Mouse (Mus musculus) heart, embryonic 10.5 days (tissue): ENCODE results near the gene Cisd1. TPM values are rescaled to one million over a fixed set of nuclear protein-coding genes. Genes with fewer than 3 reads are reported as not detected.
A peak's percentile ranks its signal among the peaks of the same experiment; 100 is the strongest.

Experiments
- DNase-seq: peaks from one replicate; pipeline ENCODE4 v3.0.0-alpha.2; 2017; ENCODE audit warnings: low spot score
- H3K27ac ChIP-seq: fragments of 300-500 bp; sonication (generic); 2 replicates; pipeline ENCODE4 v1.5.1; 2016; ENCODE audit warnings: mild to moderate bottlenecking
- H3K27me3 ChIP-seq: fragments of 300-500 bp; sonication (generic); 2 replicates; pipeline ENCODE4 v1.6.1; 2016; ENCODE audit warnings: mild to moderate bottlenecking; ENCODE audit not compliant: poor library complexity, insufficient read depth, severe bottlenecking
- H3K36me3 ChIP-seq: fragments of 300-500 bp; sonication (generic); 2 replicates; pipeline ENCODE4 v1.6.1; 2016; ENCODE audit warnings: mild to moderate bottlenecking, moderate library complexity
- H3K4me1 ChIP-seq: fragments of 300-500 bp; sonication (generic); 2 replicates; pipeline ENCODE4 v1.6.1; 2016; ENCODE audit warnings: mild to moderate bottlenecking
- H3K4me3 ChIP-seq: fragments of 300-500 bp; sonication (generic); 2 replicates; pipeline ENCODE4 v1.5.1; 2016; ENCODE audit warnings: mild to moderate bottlenecking, moderate library complexity
- H3K9me3 ChIP-seq: fragments of 300-500 bp; sonication (generic); 2 replicates; pipeline ENCODE4 v1.6.1; 2016; ENCODE audit warnings: mild to moderate bottlenecking, moderate library complexity
- WGBS: fragments of 180-500 bp; shearing (Covaris S2); methylation state at CpG from one replicate; pipeline ENCODE4 v1.1.7; 2016; 5-methylcytosine and 5-hydroxymethylcytosine counted together
- polyA plus RNA-seq: library from polyadenylated mRNA; unstranded; fragments of >200 nt; fragmentation: Nextera tagmentation; extraction: Ambion mirVana; gene quantifications from 2 replicates; pipeline ENCODE4 v1.2.1, GENCODE M21; 2016

The Cisd1 gene
- polyA plus RNA-seq, 1 experiment from 2014 or later, result 127 TPM

GRCm38 (mm10) chr10:71346722-71347508 is 2.2 kb upstream of the Cisd1 start:
- peaks cover 29% of the 10 kb centered on the region for H3K4me1 ChIP-seq
- no peaks in the 10 kb centered on the region for H3K27me3 ChIP-seq
- H3K9me3 ChIP-seq, result no peaks in the 10 kb centered on the region
- WGBS, result 12% methylated on average over 13 of the region's 13 CpGs
- H3K27ac ChIP-seq, result peak overlapping the region; percentile 92
- DNase-seq, result no peak
- 0 out of 2 replicates have a peak, but pooled peaks cover 4% of the 10 kb centered on the region for H3K36me3 ChIP-seq
- peak overlapping the region; percentile 95 for H3K4me3 ChIP-seq

DNA sequence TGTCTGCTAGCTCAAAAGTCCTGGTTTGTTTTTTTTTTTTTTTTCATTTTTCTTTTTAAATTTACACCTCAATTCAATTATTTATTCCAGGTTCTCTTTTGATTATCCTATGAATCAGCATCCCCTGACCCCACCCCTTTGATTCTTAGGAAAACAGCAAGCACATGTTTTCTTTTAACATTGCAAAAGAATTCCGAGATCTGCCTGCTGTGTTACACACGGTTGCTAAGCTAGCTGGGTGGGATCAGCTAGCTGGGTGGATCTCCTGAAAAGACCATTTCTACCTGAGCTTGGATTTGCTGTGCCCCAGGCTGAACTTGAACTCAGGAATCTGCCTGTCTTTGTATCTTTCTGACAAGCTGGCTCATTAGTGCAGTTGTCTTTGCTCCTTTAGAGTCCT is 1.4 kb upstream of the Cisd1 start:
- DNase-seq, result no peak
- no peaks in the 10 kb centered on the region for H3K9me3 ChIP-seq
- no peaks in the 10 kb centered on the region for H3K27me3 ChIP-seq
- no peak overlapping the region for H3K4me3 ChIP-seq
- H3K27ac ChIP-seq, result no peak overlapping the region
- H3K36me3 ChIP-seq, result 0 out of 2 replicates have a peak, but pooled peaks cover 4% of the 10 kb centered on the region
- peaks cover 29% of the 10 kb centered on the region for H3K4me1 ChIP-seq
- WGBS, result 60% methylated on average over 2 of the region's 2 CpGs

GRCm38 (mm10) chr10:71343567-71344265 is 1.0 kb downstream of the Cisd1 start:
- H3K9me3 ChIP-seq, result no peaks in the 10 kb centered on the region
- DNase-seq, result no peak
- H3K27me3 ChIP-seq, result no peaks in the 10 kb centered on the region
- 30% methylated on average over 14 of the region's 14 CpGs for WGBS
- H3K4me3 ChIP-seq, result peak overlapping the region; percentile 83
- H3K4me1 ChIP-seq, result peaks cover 32% of the 10 kb centered on the region
- H3K36me3 ChIP-seq, result no peaks in the 10 kb centered on the region
- peak overlapping the region; percentile 91 for H3K27ac ChIP-seq

DNA sequence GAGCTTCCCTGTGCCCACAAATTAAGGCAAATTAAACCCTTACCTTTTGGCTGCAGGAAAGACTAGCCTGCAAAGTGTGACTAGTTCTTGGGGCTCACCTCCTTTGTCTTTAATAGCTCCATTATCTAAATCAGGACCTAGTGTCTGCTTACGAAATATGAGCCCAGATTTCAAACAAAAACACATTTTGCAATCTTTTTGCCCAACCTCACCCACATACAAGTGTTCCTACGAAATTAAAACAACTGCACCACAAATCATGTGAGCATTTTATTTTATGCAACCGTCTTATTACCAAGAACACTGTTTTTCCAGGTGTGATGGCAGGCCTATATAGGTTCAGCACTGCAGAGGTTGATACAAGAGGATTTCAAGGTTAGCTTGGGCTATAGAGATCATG is 1.6 kb downstream of the Cisd1 start:
- no peak for DNase-seq
- Histone ChIP-seq H3K27me3 (no peaks in the 10 kb centered on the region), H3K27ac (no peak overlapping the region), H3K9me3 (no peaks in the 10 kb centered on the region), H3K4me3 (no peak overlapping the region), H3K4me1 (peaks cover 31% of the 10 kb centered on the region), H3K36me3 (no peaks in the 10 kb centered on the region)
- WGBS, result 84% methylated on average over 3 of the region's 3 CpGs

DNA sequence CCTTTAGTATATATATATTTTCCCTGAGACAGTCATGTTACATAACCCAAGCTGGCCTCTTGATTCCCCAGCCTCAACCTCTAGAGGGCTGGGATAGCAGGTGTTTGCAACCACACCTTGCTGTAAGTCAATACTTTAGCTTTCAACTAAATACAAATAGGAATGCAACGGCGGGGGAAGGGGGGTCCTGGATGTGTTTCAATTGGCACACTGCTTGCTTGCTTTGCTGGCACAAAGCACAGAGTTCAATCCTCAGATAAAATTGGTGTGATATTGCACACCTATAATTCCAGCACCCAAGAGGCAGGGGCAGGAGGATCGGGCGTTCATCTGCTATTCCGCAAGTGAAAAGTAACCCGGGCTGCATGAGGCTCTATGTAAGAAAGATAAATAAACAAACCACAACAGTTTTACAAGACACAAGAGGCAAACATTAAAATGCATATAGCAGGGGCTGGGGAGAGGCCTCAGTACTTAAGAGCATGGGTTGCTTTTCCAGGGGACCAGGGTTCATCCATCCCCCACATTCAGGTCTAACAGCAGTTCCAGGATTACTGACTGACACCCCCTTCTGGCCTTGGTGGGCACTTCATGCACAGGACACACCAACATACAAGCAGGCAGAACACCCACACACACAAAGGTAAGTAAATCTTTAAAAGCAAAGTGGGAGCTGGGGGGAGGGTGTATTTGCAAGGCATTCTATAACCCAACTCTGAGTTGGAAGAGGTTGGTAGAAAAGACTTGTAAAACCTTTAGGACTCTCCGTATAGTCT is 2.5 kb downstream of the Cisd1 start:
- DNase-seq, result no peak
- WGBS, result 91% methylated on average over 7 of the region's 7 CpGs
- Histone ChIP-seq H3K4me1 (peaks cover 29% of the 10 kb centered on the region), H3K4me3 (no peak overlapping the region), H3K27me3 (no peaks in the 10 kb centered on the region), H3K36me3 (no peaks in the 10 kb centered on the region), H3K9me3 (no peaks in the 10 kb centered on the region), H3K27ac (no peak overlapping the region)

DNA sequence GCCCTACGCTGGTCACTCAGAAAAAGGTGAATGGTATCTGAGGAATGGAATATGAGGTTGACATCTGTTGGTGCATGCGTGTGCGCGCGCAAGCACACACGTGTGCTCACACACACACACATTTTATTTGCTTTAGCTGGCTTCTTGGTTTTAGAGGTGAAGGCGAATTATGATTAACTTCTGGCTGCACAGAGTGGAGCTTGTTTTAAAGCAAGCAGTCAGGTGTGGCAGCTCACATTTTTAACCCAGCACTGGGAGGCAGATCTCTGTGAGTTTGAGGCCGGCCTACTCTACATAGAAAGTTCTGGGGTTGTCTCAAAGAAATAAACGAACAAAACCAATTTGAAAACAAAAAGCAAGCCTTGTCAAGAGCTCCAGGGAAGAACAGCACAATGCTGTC is 3.5 kb downstream of the Cisd1 start:
- peaks cover 1% of the 10 kb centered on the region; the same call in 1 of the 2 replicates for H3K36me3 ChIP-seq
- no peaks in the 10 kb centered on the region for H3K27me3 ChIP-seq
- H3K27ac ChIP-seq, result no peak overlapping the region
- no peak overlapping the region for H3K4me3 ChIP-seq
- WGBS, result 92% methylated on average over 9 of the region's 9 CpGs
- no peaks in the 10 kb centered on the region for H3K9me3 ChIP-seq
- peaks cover 23% of the 10 kb centered on the region for H3K4me1 ChIP-seq
- DNase-seq, result no peak

GRCm38 (mm10) chr10:71340195-71340594 is 4.6 kb downstream of the Cisd1 start:
- no peak for DNase-seq
- Histone ChIP-seq H3K27me3 (no peaks in the 10 kb centered on the region), H3K9me3 (no peaks in the 10 kb centered on the region), H3K4me1 (peaks cover 21% of the 10 kb centered on the region), H3K27ac (no peak overlapping the region), H3K36me3 (peaks cover 11% of the 10 kb centered on the region), H3K4me3 (no peak overlapping the region)
- 67% methylated on average over 2 of the region's 2 CpGs for WGBS

DNA sequence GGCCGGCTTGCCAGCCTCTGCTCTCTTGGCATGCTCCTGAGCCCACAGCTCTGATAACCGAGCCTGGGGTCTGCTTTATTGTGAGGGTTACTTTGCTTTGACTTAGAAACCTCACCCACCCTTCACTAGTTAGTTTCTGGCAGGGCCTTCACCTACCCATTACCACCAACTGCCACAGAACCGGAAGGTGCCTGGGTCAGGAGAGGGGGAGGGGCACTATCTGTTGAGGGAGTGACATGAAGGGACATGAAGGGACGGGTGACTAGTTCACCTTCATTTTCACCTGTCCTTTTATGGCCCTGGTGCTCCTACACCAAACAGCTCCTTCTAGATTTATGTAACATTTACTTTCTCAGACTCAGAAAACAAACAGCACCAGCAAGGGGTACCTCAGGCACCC is 5.3 kb downstream of the Cisd1 start:
- Histone ChIP-seq H3K4me1 (peaks cover 15% of the 10 kb centered on the region; the same call in 1 of the 2 replicates), H3K27ac (no peak overlapping the region), H3K36me3 (peaks cover 18% of the 10 kb centered on the region), H3K27me3 (no peaks in the 10 kb centered on the region), H3K4me3 (no peak overlapping the region), H3K9me3 (no peaks in the 10 kb centered on the region)
- WGBS, result 50% methylated on average over 4 of the region's 4 CpGs
- DNase-seq, result no peak

- Histone ChIP-seq H3K27ac (no peak overlapping the region), H3K4me3 (no peak overlapping the region), H3K36me3 (peaks cover 30% of the 10 kb centered on the region), H3K27me3 (no peaks in the 10 kb centered on the region), H3K9me3 (no peaks in the 10 kb centered on the region), H3K4me1 (peaks cover 10% of the 10 kb centered on the region; the same call in 1 of the 2 replicates)
- no peak for DNase-seq
- WGBS, result 86% methylated on average over 8 of the region's 8 CpGs
These were observed 6.4 kb downstream of the Cisd1 start for GRCm38 (mm10) chr10:71338156-71338905.

GRCm38 (mm10) chr10:71337733-71338132 is 7.0 kb downstream of the Cisd1 start:
- 95% methylated on average over 2 of the region's 2 CpGs for WGBS
- H3K9me3 ChIP-seq, result no peaks in the 10 kb centered on the region
- no peak overlapping the region for H3K4me3 ChIP-seq
- peaks cover 10% of the 10 kb centered on the region; the same call in 1 of the 2 replicates for H3K4me1 ChIP-seq
- no peaks in the 10 kb centered on the region for H3K27me3 ChIP-seq
- DNase-seq, result no peak
- H3K27ac ChIP-seq, result no peak overlapping the region
- peaks cover 36% of the 10 kb centered on the region for H3K36me3 ChIP-seq

DNA sequence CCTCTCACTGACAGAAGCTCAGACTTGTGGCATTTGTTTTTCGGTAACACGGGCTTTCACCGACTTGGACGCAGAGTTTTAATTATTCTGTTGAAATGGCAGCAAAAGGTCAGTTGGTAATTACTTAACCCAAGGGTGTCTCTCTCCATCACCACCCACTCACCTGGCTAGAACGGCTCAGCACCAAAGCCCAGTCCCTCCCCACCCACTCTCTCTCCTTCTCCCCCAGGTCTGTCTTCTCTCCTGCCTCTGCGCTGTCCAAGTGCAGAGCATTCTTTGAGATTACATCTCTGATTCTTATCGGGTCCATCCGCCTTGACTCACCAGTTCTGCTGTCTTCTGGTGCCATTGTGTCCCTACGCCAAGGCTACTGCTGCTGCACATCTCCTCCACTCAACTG is 11.9 kb downstream of the Cisd1 start:
- H3K27me3 ChIP-seq, result no peaks in the 10 kb centered on the region
- 91% methylated on average over 9 of the region's 9 CpGs for WGBS
- no peak overlapping the region for H3K4me3 ChIP-seq
- peaks cover 60% of the 10 kb centered on the region for H3K36me3 ChIP-seq
- no peak overlapping the region for H3K27ac ChIP-seq
- no peaks in the 10 kb centered on the region for H3K4me1 ChIP-seq
- H3K9me3 ChIP-seq, result no peaks in the 10 kb centered on the region
- DNase-seq, result no peak

GRCm38 (mm10) chr10:71332376-71332775 is 12.4 kb downstream of the Cisd1 start:
- peak; percentile 59 for DNase-seq
- H3K36me3 ChIP-seq, result peaks cover 60% of the 10 kb centered on the region
- H3K27ac ChIP-seq, result no peak overlapping the region
- no peaks in the 10 kb centered on the region for H3K9me3 ChIP-seq
- H3K4me3 ChIP-seq, result no peak overlapping the region
- 92% methylated on average over 4 of the region's 4 CpGs for WGBS
- no peaks in the 10 kb centered on the region for H3K27me3 ChIP-seq
- H3K4me1 ChIP-seq, result no peaks in the 10 kb centered on the region
